Mouse (Mus musculus) C3H10T1/2 (cell line): Measurements from ENCODE around the gene Gmppa. TPM values are rescaled to one million over a fixed set of nuclear protein-coding genes. Genes with fewer than 3 reads are reported as not detected.

Source experiments
- polyA plus RNA-seq, 2 experiments: library from polyadenylated mRNA; unstranded; fragments of >200 nt; fragmentation: generic; extraction: Trizol; gene quantifications; one replicate each; pipeline ENCODE4 v1.2.1; 2012; ENCODE audit warnings: missing spikeins in 2 of 2

Gene Gmppa
- polyA plus RNA-seq = 100 to 1,000 TPM in 1 of 2 experiments, 10 to 100 TPM in 1; 59.9 to 119 TPM

GRCm38 (mm10) chr1:75435475-75436328, at the start of gene Gmppa:
Gene Gmppa, plus strand, starts transcription at chr1:75435930.

GRCm38 (mm10) chr1:75450314-75451005, 14.7 kb downstream of the Gmppa start, which contains the start of gene Asic4:
Gene Asic4, plus strand, starts transcription at chr1:75450436.

GRCm38 (mm10) chr1:75478916-75479634, 43.3 kb downstream of the Gmppa start, which contains the start of the genes Chpf and Tmem198:
Gene Chpf, minus strand, starts transcription at chr1:75479307.
Gene Tmem198, plus strand, starts transcription at chr1:75479532.

Other genes with a start within 250 kb of the Gmppa start
- gene Ankzf1, start 243.8 kb upstream of the Gmppa start, polyA plus RNA-seq = 1 to 10 TPM; 3.5 to 6.8 TPM
- gene Atg9a, start 243.7 kb upstream of the Gmppa start, polyA plus RNA-seq = 10 to 100 TPM; 13.1 to 26.6 TPM
- gene Glb1l, start 225.1 kb upstream of the Gmppa start, polyA plus RNA-seq = 1 to 10 TPM in 1 of 2 experiments, under 1 TPM in 1; 0.15 to 7.5 TPM
- 100 to 1,000 TPM in 1 of 2 experiments, 10 to 100 TPM in 1; 77.1 to 116 TPM for gene Stk16, start 225.1 kb upstream of the Gmppa start, polyA plus RNA-seq
- gene Tuba4a, start 216.1 kb upstream of the Gmppa start, polyA plus RNA-seq = 100 to 1,000 TPM in 1 of 2 experiments, 1 to 10 TPM in 1; 6.5 to 102 TPM
- gene A630095N17Rik, start 203.8 kb upstream of the Gmppa start, polyA plus RNA-seq = not detected
- gene Dnajb2, start 199.5 kb upstream of the Gmppa start, polyA plus RNA-seq = 10 to 100 TPM; 17.9 to 34.8 TPM
- gene Ptprn, start 171.4 kb upstream of the Gmppa start, polyA plus RNA-seq = under 1 TPM; 0.26 to 0.82 TPM
- not detected for gene Resp18, start 157.5 kb upstream of the Gmppa start, polyA plus RNA-seq
- 100 to 1,000 TPM in 1 of 2 experiments, 10 to 100 TPM in 1; 81.6 to 131 TPM for gene Dnpep, start 117.9 kb upstream of the Gmppa start, polyA plus RNA-seq
- 1 to 10 TPM; 1.0 to 1.3 TPM for gene Des, start 75.6 kb upstream of the Gmppa start, polyA plus RNA-seq
- 10 to 100 TPM in 1 of 2 experiments, 1 to 10 TPM in 1; 7.3 to 31.3 TPM for gene Speg, start 60.6 kb upstream of the Gmppa start, polyA plus RNA-seq
- under 1 TPM in 1 of 2 experiments, not detected in 1; 0.04 TPM for gene Asic4, start 14.5 kb downstream of the Gmppa start, polyA plus RNA-seq
- 100 to 1,000 TPM in 1 of 2 experiments, 10 to 100 TPM in 1; 40.9 to 104 TPM for gene Chpf, start 43.4 kb downstream of the Gmppa start, polyA plus RNA-seq
- 1 to 10 TPM in 1 of 2 experiments, under 1 TPM in 1; 0.25 to 1.3 TPM for gene Tmem198, start 43.6 kb downstream of the Gmppa start, polyA plus RNA-seq
- gene Obsl1, start 70.5 kb downstream of the Gmppa start, polyA plus RNA-seq = 10 to 100 TPM; 20.0 to 73.7 TPM
- gene Inha, start 71.1 kb downstream of the Gmppa start, polyA plus RNA-seq = 1 to 10 TPM in 1 of 2 experiments, under 1 TPM in 1; 0.47 to 6.2 TPM
- 1 to 10 TPM; 4.5 to 9.4 TPM for gene Stk11ip, start 85.6 kb downstream of the Gmppa start, polyA plus RNA-seq
- gene Slc4a3, start 110.3 kb downstream of the Gmppa start, polyA plus RNA-seq = 1 to 10 TPM; 1.3 to 8.9 TPM